Mouse (Mus musculus) testis, adult 2 months (tissue): ENCODE results near the gene Map3k20.

Experiments
- CTCF ChIP-seq: fragments of 200-500 bp; IDR thresholded peaks from 2 replicates; pipeline ENCODE4 v1.5.1; 2012; ENCODE audit warnings: low read depth, mild to moderate bottlenecking, inconsistent platforms, low read length, moderate library complexity; ENCODE audit not compliant: control insufficient read depth, insufficient read depth, insufficient replicate concordance
- POLR2A ChIP-seq: fragments of 200-500 bp; IDR thresholded peaks from 2 replicates; pipeline ENCODE4 v1.6.1; 2012; ENCODE audit warnings: low read depth, mild to moderate bottlenecking, inconsistent platforms, low read length, moderate library complexity; ENCODE audit not compliant: control insufficient read depth

DNA sequence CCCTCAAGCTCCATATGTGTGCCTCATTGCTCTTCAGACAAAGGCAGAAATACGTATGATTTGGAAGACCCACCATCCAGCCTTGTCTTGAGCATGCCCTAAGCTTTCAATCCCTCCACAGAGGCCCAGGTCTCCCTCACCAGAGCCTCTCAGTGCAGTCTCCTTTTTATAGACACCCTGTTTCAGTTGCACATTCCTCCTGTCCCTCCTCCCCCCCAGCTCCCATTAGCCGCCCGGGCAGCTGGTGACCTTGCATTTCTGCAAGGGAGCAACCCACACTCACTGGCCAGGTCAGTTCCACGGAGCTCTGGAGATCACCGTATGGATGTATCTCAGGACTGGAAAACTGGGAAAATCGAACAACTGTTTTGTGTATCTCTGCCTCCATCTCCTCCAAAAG lies 105.0 kb downstream of the Map3k20 start:
- TF ChIP-seq POLR2A (no peak), CTCF (no peak)
